Comparison of ENCODE assay signal across 17 mouse cellular contexts in the genomic region with DNA sequence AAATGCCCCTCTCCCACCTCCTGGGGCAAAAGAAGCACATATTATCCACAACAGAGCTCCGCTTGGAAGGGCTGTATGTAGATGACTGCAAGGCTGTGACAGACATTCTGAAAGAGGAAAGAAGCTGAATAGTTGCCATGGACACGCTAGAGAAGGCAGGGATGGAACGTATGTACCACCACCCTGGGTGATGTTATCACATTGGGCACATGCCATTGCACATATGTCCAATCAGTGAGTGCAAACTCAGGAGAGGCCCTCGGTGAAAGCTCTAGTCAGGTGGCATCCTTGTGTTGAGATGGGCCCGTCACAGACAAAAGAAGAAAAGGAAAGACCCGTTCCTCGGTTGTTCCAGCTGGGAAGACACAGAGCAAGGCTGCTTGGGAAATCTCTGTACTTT.
DNase-seq lines count a peak whose midpoint lies in the region.
"Had no signal": no experiment of that assay in that cellular context is flagged by ENCODE, and none has a peak within 500 bp of the region (broad histone marks: within the 10 kb centered on the region; RNA-seq: fewer than 3 reads in every experiment).

No protein-coding gene starts in this region.

- peak; percentile 20 to 23 for DNase-seq in frontal cortex, postnatal 10 days (ENCODE audit: low spot score in 2 of 2)
- no peak for DNase-seq in frontal cortex, postnatal 36 days (ENCODE audit: low spot score in 2 of 2)
- DNase-seq in left cerebral cortex, postnatal 14 days (ENCODE audit: low spot score in 2 of 2) = peak; percentile 14 to 49
- no peak for DNase-seq in left cerebral cortex, postnatal 36 days (ENCODE audit: low spot score in 2 of 2)
- peak; percentile 18 for DNase-seq in right cerebral cortex, postnatal 4 days
- no peak for DNase-seq in right cerebral cortex, postnatal 25 days
- DNase-seq: adrenal gland, adult 2 months; adrenal gland, postnatal 14 days; cerebellum, adult 11-12 months; cerebellum, adult 8-10 months; cerebellum, postnatal 10 days; cerebellum, postnatal 36 days; embryo, embryonic 11 days; gastrocnemius, postnatal 25 days; heart, adult 2 months; heart, postnatal 14 days; heart, postnatal 4 days had no signal

- intact Hi-C loops in left cerebral cortex, postnatal 14 days (cut with DNase I) = no loop called here
- intact Hi-C loops in left cerebral cortex, postnatal 36 days (cut with DNase I) = no loop called here

Comparison
In these comparisons a context has a peak if more than half of its experiments do, and no peak if none do; other contexts are left out.
1. DNase-seq: peak in frontal cortex, postnatal 10 days (2 of 2), left cerebral cortex, postnatal 14 days (2 of 2) and right cerebral cortex, postnatal 4 days (single experiment); none in frontal cortex, postnatal 36 days (0 of 2), left cerebral cortex, postnatal 36 days (0 of 2) and right cerebral cortex, postnatal 25 days (single experiment).